Mouse (Mus musculus) kidney, postnatal 0 days (tissue): ENCODE measurements at regions not wholly inside any gene's neighbourhood (a gene's known extent, or its start where the extent isn't known, plus 50 kb on each side); places are given as distances from the start of the nearest gene placed in this dataset.

Source experiments
- ATAC-seq: fragments of 200-750 bp; cut with Nextera tagmentation; replicated peaks from 2 replicates; pipeline ENCODE4 v1.8.0; 2017; ENCODE audit warnings: low read depth, moderate number of reproducible peaks, moderate TSS enrichment, moderate library complexity; ENCODE audit not compliant: low FRiP score
- DNase-seq: peaks from one replicate; pipeline ENCODE4 v3.0.0-alpha.2; 2016; ENCODE audit warnings: low spot score
- H3K27ac ChIP-seq: fragments of 300-500 bp; sonication (generic); 2 replicates; pipeline ENCODE4 v1.5.1; 2014; ENCODE audit warnings: mild to moderate bottlenecking
- H3K27me3 ChIP-seq: fragments of 300-500 bp; sonication (generic); 2 replicates; pipeline ENCODE4 v1.6.1; 2014; ENCODE audit warnings: low read length, mixed read lengths; ENCODE audit not compliant: insufficient read depth
- H3K36me3 ChIP-seq: fragments of 300-500 bp; sonication (generic); 2 replicates; pipeline ENCODE4 v1.6.1; 2014; ENCODE audit warnings: low read length, mixed read lengths; ENCODE audit not compliant: insufficient read depth
- H3K4me1 ChIP-seq: fragments of 300-500 bp; sonication (generic); replicated peaks from 2 replicates; pipeline ENCODE4 v1.6.1; 2014; ENCODE audit warnings: antibody characterized with exemption, low read length, mixed read lengths; ENCODE audit not compliant: insufficient read depth
- H3K4me2 ChIP-seq: fragments of 300-500 bp; sonication (generic); 2 replicates; pipeline ENCODE4 v1.6.1; 2014; ENCODE audit warnings: mild to moderate bottlenecking, low read length, moderate library complexity, mixed read lengths
- H3K4me3 ChIP-seq: fragments of 300-500 bp; sonication (generic); replicated peaks from 2 replicates; pipeline ENCODE4 v1.5.1; 2014; ENCODE audit warnings: low read depth, low read length
- H3K9ac ChIP-seq: fragments of 300-500 bp; sonication (generic); 2 replicates; pipeline ENCODE4 v1.6.1; 2014; ENCODE audit warnings: low read depth, low read length
- H3K9me3 ChIP-seq: fragments of 300-500 bp; sonication (generic); replicated peaks from 2 replicates; pipeline ENCODE4 v1.6.1; 2016; ENCODE audit warnings: low read length, inconsistent platforms, mixed read lengths
- CTCF ChIP-seq: IDR thresholded peaks from 2 replicates; pipeline ENCODE4 v1.5.1; 2016; ENCODE audit warnings: antibody characterized with exemption, low read depth, mild to moderate bottlenecking, moderate library complexity
- WGBS: fragments of 180-500 bp; shearing (Covaris S2); extraction: QIAGEN DNeasy Blood & Tissue Kit; methylation state at CpG from one replicate; pipeline ENCODE4 v1.1.7; 2014; 5-methylcytosine and 5-hydroxymethylcytosine counted together

GRCm38 (mm10) chr13:26158703-26159102, 611.3 kb downstream of the Hdgfl1 start:
- Histone ChIP-seq H3K27me3 (no peaks in the 10 kb centered on the region), H3K4me1 (no peaks in the 10 kb centered on the region), H3K4me2 (no peak overlapping the region), H3K4me3 (no peak overlapping the region), H3K27ac (no peak overlapping the region), H3K36me3 (no peaks in the 10 kb centered on the region), H3K9me3 (no peaks in the 10 kb centered on the region), H3K9ac (no peak overlapping the region)
- WGBS: 88% methylated on average over 2 of the region's 2 CpGs
- no peak for DNase-seq
- TF ChIP-seq CTCF: peak; percentile 45; the same call in 1 of the 2 replicates
- ATAC-seq: no peak

GRCm38 (mm10) chr13:26154701-26155471, 615.1 kb downstream of the Hdgfl1 start:
- H3K4me2 ChIP-seq: no peak overlapping the region
- ATAC-seq (no peak), DNase-seq (no peak)
- H3K36me3 ChIP-seq: no peaks in the 10 kb centered on the region
- H3K4me3 ChIP-seq: no peak overlapping the region
- no peaks in the 10 kb centered on the region for H3K27me3 ChIP-seq
- no peak for TF ChIP-seq CTCF
- WGBS: 75% methylated on average over 12 of the region's 12 CpGs
- H3K9ac ChIP-seq: no peak overlapping the region
- H3K9me3 ChIP-seq: no peaks in the 10 kb centered on the region
- no peaks in the 10 kb centered on the region for H3K4me1 ChIP-seq
- H3K27ac ChIP-seq: no peak overlapping the region

- H3K4me3 ChIP-seq: no peak overlapping the region
- H3K36me3 ChIP-seq: no peaks in the 10 kb centered on the region
- no peak overlapping the region for H3K4me2 ChIP-seq
- WGBS: 68% methylated on average over 1 of the region's 1 CpGs
- DNase-seq (no peak), ATAC-seq (no peak)
- no peak overlapping the region for H3K9ac ChIP-seq
- no peaks in the 10 kb centered on the region for H3K9me3 ChIP-seq
- no peak for TF ChIP-seq CTCF
- no peaks in the 10 kb centered on the region for H3K27me3 ChIP-seq
- no peak overlapping the region for H3K27ac ChIP-seq
- no peaks in the 10 kb centered on the region for H3K4me1 ChIP-seq
These were observed 615.7 kb downstream of the Hdgfl1 start for GRCm38 (mm10) chr13:26154251-26154650.

DNA sequence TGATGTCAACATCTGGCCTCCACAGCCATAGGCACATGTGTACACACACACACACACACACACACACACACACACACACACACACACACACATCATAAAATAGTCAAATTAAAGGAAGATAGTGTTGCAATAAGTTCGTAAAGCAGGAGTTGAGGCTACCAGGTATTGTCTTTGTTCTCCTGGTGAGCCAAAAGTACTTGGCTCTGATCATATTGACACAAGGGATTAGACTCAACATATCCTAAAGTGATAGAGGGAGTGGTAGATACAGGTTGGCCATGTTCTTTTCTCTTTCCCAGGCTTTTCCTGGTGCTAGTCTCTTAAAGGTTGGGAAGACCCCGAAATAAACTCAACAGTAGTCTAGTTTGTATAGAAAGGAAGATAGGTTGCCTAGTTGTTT, 616.9 kb downstream of the Hdgfl1 start:
- no peak overlapping the region for H3K4me2 ChIP-seq
- TF ChIP-seq CTCF: no peak
- no peak overlapping the region for H3K4me3 ChIP-seq
- no peak overlapping the region for H3K9ac ChIP-seq
- H3K27me3 ChIP-seq: no peaks in the 10 kb centered on the region
- ATAC-seq (no peak), DNase-seq (no peak)
- no peaks in the 10 kb centered on the region for H3K9me3 ChIP-seq
- H3K4me1 ChIP-seq: no peaks in the 10 kb centered on the region
- no peaks in the 10 kb centered on the region for H3K36me3 ChIP-seq
- no peak overlapping the region for H3K27ac ChIP-seq
- WGBS: 93% methylated on average over 2 of the region's 2 CpGs

DNA sequence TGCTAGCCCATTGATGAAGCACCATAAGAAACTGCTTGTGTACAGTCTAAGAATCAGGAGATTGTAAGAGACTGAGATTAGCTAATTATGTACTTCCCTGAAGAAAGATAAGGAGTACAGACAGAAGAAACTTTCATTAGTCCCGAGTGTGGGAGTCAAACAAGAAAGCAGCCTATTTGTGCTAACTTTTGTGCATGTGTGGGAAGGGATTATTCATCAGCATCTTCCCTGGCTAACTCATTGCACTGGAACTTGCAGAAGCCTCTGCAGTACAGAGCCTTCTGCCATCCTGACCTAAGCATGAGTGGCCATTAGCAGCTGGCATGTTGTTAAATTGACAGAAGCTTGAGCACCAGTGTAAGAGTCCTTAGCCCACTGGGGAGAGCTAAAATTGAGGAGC, 619.5 kb downstream of the Hdgfl1 start:
- Histone ChIP-seq H3K4me1 (no peaks in the 10 kb centered on the region), H3K4me3 (no peak overlapping the region), H3K36me3 (no peaks in the 10 kb centered on the region), H3K27me3 (no peaks in the 10 kb centered on the region), H3K27ac (no peak overlapping the region), H3K9ac (no peak overlapping the region), H3K9me3 (no peaks in the 10 kb centered on the region), H3K4me2 (no peak overlapping the region)
- TF ChIP-seq CTCF: no peak
- DNase-seq: no peak
- no peak for ATAC-seq
- 55% methylated on average over 1 of the region's 1 CpGs for WGBS

DNA sequence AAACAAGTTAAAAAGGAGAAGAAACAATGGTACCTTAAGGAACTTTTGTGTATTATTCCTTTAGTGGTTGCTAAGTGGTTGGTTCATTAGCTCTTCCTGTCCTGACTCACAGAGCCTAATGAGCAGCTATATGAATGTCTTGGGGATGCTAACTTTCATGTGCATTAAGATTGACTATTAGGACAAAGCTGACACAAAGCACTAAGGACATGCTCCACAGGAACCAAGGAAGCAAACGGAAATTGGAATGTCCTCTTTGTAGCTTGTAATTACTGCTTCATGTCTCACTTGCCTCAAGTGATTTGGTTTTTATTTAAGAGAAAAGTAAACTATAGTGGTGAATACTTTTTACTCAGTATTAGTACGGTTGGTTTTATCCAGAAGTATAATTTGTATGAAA, 627.2 kb downstream of the Hdgfl1 start:
- WGBS: 87% methylated on average over 2 of the region's 2 CpGs
- Histone ChIP-seq H3K27ac (no peak overlapping the region), H3K4me1 (no peaks in the 10 kb centered on the region), H3K9me3 (no peaks in the 10 kb centered on the region), H3K9ac (no peak overlapping the region), H3K27me3 (no peaks in the 10 kb centered on the region), H3K4me3 (no peak overlapping the region), H3K4me2 (no peak overlapping the region), H3K36me3 (no peaks in the 10 kb centered on the region)
- no peak for DNase-seq
- TF ChIP-seq CTCF: no peak
- ATAC-seq: no peak

DNA sequence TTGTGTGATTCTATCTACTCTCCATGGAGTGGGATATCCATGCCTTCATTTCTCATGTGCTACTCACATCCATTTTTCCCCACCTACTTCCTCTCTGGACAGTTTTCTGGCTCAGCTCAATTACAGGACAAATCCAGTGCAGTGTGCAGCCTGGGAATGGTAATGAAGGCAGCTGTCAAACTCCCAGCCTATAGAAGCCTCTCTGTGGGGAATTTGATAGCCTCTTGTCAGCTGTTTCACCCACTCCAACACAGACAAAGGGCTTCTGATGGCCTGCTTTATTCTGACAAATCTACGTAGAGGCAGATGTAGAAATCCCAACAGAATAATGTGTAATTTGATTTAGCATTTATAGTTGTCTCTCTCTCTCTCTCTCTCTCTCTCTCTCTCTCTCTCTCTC, 650.6 kb downstream of the Hdgfl1 start:
- H3K27me3 ChIP-seq: no peaks in the 10 kb centered on the region
- no peaks in the 10 kb centered on the region for H3K9me3 ChIP-seq
- no peak overlapping the region for H3K27ac ChIP-seq
- no peak overlapping the region for H3K4me2 ChIP-seq
- no peak for TF ChIP-seq CTCF
- H3K4me1 ChIP-seq: no peaks in the 10 kb centered on the region
- no peak overlapping the region for H3K4me3 ChIP-seq
- 40% methylated on average over 1 of the region's 1 CpGs for WGBS
- H3K36me3 ChIP-seq: no peaks in the 10 kb centered on the region
- no peak overlapping the region for H3K9ac ChIP-seq
- ATAC-seq (no peak), DNase-seq (no peak)
